In the genomic region with DNA sequence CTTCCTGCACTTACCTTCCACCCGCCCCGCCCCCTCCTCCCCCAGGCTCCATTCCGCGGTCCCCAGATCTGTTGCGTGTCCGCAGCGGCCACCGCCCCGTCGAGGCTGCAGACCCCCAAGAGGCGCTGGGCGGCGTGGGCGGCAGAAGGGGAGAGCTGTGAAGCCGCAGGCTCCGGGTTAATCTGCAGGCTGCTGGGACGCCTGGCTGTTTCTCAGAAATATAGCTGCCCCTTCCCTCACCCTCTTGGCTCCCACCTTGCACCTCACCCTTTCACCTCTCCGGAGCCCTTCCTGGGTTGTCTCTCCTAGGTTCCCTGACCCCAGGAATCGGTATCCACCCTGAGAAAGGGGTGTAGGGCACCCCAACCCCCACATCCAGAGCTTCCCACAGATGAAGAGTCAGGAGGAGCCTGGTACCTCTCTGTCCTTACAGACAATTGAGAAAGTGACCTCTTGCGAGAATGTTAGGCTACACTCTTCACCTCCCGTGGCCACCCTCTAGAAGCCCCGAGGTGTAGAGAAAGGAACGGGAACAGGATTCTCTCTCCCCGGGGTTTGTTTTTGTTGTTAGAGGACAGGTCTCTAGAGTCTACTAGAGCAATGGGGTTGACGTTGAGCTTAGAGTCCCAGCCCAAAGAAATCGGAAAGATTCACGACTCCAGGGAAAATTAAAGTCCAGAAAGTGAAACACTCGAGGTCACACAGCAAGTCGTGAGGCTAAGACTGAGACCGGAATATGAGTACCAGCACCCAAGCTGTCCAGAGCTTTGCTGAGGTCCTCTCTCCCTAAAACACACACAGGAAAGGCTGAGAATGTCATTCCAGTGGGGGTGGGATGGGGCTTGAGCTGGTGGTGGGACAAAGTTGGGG, we compare ENCODE assay signal across 8 mouse cellular contexts. TPM values are rescaled to one million over a fixed set of nuclear protein-coding genes. Genes with fewer than 3 reads are reported as not detected.
DNase-seq lines count a peak whose midpoint lies in the region; ATAC-seq lines count a peak whose summit lies in the region.

No protein-coding gene starts in this region.

- H3K27me3 ChIP-seq in kidney, embryonic 15.5 days, result peaks cover 29% of the 10 kb centered on the region
- peaks cover 75% of the 10 kb centered on the region for H3K27me3 ChIP-seq in embryonic facial prominence, embryonic 10.5 days (replicated peaks; ENCODE audit: low read depth, poor library complexity, severe bottlenecking)

- H3K27ac ChIP-seq in kidney, embryonic 15.5 days, result peak overlapping the region; percentile 79; the same call in 1 of the 2 replicates
- peak overlapping the region; percentile 82 for H3K27ac ChIP-seq in embryonic facial prominence, embryonic 10.5 days (replicated peaks)

- H3K4me3 ChIP-seq in kidney, embryonic 15.5 days (replicated peaks), result peak overlapping the region; percentile 61
- H3K4me3 ChIP-seq in embryonic facial prominence, embryonic 10.5 days, result peak overlapping the region; percentile 66

- H3K4me2 ChIP-seq in kidney, embryonic 15.5 days, result peak overlapping the region; percentile 94

- WGBS in kidney, embryonic 15.5 days, result 4% methylated on average over 20 of the region's 30 CpGs
- WGBS in embryonic facial prominence, embryonic 10.5 days, result 3% methylated on average over 30 of the region's 30 CpGs

- peak overlapping the region; percentile 55 for H3K9ac ChIP-seq in kidney, embryonic 15.5 days

- no peaks in the 10 kb centered on the region for H3K9me3 ChIP-seq in kidney, embryonic 15.5 days (replicated peaks)
- H3K9me3 ChIP-seq in embryonic facial prominence, embryonic 10.5 days, result no peaks in the 10 kb centered on the region

- peaks cover 26% of the 10 kb centered on the region for H3K4me1 ChIP-seq in kidney, embryonic 15.5 days
- peaks cover 27% of the 10 kb centered on the region for H3K4me1 ChIP-seq in embryonic facial prominence, embryonic 10.5 days

- peak; percentile 17; the same call in 1 of the 2 replicates for ATAC-seq in kidney, embryonic 15.5 days (replicated peaks; ENCODE audit: low FRiP score)

- no peak for DNase-seq in kidney, postnatal 14 days
- DNase-seq in embryonic facial prominence, embryonic 10.5 days (ENCODE audit: low spot score), result no peak
- DNase-seq in induced T-regulatory cell, adult 2 months (ENCODE audit: low read depth), result peak; percentile 74
- DNase-seq in neural tube, embryonic 10.5 days (ENCODE audit: extremely low spot score, low spot score), result peak; percentile 23
- no peak for DNase-seq in left cerebral cortex, adult 11 months (ENCODE audit: low spot score)
- DNase-seq in thymus, postnatal 4 days, result no peak
- DNase-seq in MN1 (ENCODE audit: low spot score), result no peak

- H3K36me3 ChIP-seq in kidney, embryonic 15.5 days, result peaks cover 26% of the 10 kb centered on the region
- H3K36me3 ChIP-seq in embryonic facial prominence, embryonic 10.5 days (replicated peaks), result peaks cover 23% of the 10 kb centered on the region

RNA-seq across cellular contexts. Expression of a gene that starts 12.2 kb away (rescaled TPM):
- 68.8 and 69.8 TPM in 2 replicates for polyA plus RNA-seq in kidney, embryonic 15.5 days (2015; fragmentation: Nextera tagmentation; extraction: Ambion mirVana)
- 11.9 and 13.3 TPM in 2 replicates for polyA plus RNA-seq in embryonic facial prominence, embryonic 10.5 days (2016; fragmentation: Nextera tagmentation; extraction: Ambion mirVana)

RNA-seq across cellular contexts. Expression of a gene that starts 19.6 kb away (rescaled TPM):
- 101 and 106 TPM in 2 replicates for polyA plus RNA-seq in kidney, embryonic 15.5 days (2015; fragmentation: Nextera tagmentation; extraction: Ambion mirVana)
- 83.5 and 85.9 TPM in 2 replicates for polyA plus RNA-seq in embryonic facial prominence, embryonic 10.5 days (2016; fragmentation: Nextera tagmentation; extraction: Ambion mirVana)

RNA-seq across cellular contexts. Expression of a gene that starts 46.1 kb away (rescaled TPM):
- polyA plus RNA-seq in kidney, embryonic 15.5 days (2015; fragmentation: Nextera tagmentation; extraction: Ambion mirVana), result 46.2 and 48.0 TPM in 2 replicates
- polyA plus RNA-seq in embryonic facial prominence, embryonic 10.5 days (2016; fragmentation: Nextera tagmentation; extraction: Ambion mirVana), result 27.5 and 29.5 TPM in 2 replicates

RNA-seq across cellular contexts. Expression of a gene that starts 58.1 kb away (rescaled TPM):
- polyA plus RNA-seq in kidney, embryonic 15.5 days (2015; fragmentation: Nextera tagmentation; extraction: Ambion mirVana), result 16.9 and 17.5 TPM in 2 replicates
- 9.6 TPM in 2 replicates for polyA plus RNA-seq in embryonic facial prominence, embryonic 10.5 days (2016; fragmentation: Nextera tagmentation; extraction: Ambion mirVana)

Comparison
In these comparisons a context has a peak if more than half of its experiments do, and no peak if none do; other contexts are left out.
1. DNase-seq: peak in induced T-regulatory cell, adult 2 months (single experiment) and neural tube, embryonic 10.5 days (single experiment); none in kidney, postnatal 14 days (single experiment), embryonic facial prominence, embryonic 10.5 days (single experiment), left cerebral cortex, adult 11 months (single experiment), thymus, postnatal 4 days (single experiment) and MN1 (single experiment).